Mouse (Mus musculus) megakaryocyte-erythroid progenitor cell, adult 5-6 weeks (primary cell): ENCODE measurements at regions not wholly inside any gene's neighbourhood (a gene's known extent, or its start where the extent isn't known, plus 50 kb on each side); places are given as distances from the start of the nearest gene placed in this dataset.

Experiments
- ATAC-seq: replicated peaks from 2 replicates; pipeline ENCODE4 v1.8.0; 2016; ENCODE audit warnings: mild to moderate bottlenecking, inconsistent platforms; ENCODE audit not compliant: severe bottlenecking, poor library complexity, low FRiP score, low TSS enrichment

DNA sequence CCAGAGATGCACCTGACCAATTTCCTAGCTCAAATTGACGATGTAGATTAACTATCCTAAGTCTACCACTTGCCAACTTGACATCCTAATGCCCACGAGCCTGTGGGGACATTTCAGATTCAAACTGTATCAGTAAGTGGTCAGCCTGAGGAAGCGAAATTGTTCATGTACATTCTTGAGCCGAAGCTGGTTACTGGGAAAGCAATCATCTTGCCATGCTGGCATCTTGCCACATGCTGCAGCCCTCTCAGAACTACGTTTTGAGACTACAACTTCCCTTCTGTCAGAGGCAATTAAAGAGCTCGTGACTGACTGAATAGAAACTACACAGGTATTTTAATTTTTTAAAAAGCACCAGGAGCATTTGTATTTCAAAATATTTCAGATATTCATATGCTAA, 239.7 kb downstream of the Dact1 start:
- ATAC-seq, result no peak

- no peak for ATAC-seq
Observed at GRCm38 (mm10) chr12:71554212-71554611, 244.5 kb downstream of the Dact1 start.

DNA sequence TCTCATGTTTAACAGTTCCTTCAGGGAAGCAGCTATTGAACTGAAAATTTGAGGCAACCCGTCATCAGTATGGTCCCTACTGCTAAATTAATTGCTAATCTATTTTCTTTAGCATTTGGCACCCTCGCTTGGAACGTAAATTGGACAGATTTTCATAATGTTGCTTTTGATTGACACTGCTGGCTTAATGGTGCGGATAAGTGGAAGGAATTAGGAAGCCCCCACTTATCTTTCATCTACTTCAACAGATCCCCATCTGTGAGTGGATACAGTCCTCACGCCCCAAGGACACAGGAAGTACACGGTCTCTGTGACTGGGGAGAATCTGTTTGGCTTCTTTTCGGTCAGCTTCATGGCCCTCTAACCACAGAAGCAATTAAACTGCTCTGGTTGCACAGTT, 251.6 kb downstream of the Dact1 start:
- ATAC-seq, result no peak

GRCm38 (mm10) chr12:71561918-71562572, 252.4 kb downstream of the Dact1 start:
- no peak for ATAC-seq

- ATAC-seq, result no peak
Observed at GRCm38 (mm10) chr12:71563219-71563618, 253.5 kb downstream of the Dact1 start.

DNA sequence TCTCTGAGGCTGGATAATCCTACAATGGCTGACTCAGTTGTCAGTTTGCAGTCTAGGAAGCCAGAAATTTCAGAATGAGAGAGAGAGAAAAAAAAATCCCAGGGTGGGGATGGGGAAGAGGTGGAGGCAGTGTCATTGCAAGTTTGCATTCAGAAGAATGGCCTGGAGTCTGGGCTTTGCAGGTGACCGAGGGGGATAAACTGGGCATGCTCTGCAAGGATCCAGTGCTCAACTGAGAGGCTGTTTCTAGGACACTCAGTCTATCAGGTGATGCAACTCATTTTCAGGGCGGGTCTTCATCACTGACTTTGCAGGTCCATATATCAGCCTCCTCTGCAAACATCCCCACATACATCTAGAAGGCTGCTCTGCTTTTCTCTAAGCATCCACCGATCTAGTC, 256.7 kb downstream of the Dact1 start:
- ATAC-seq, result no peak

GRCm38 (mm10) chr12:71568251-71568650, 258.6 kb downstream of the Dact1 start:
- no peak for ATAC-seq

- ATAC-seq, result no peak
Observed at GRCm38 (mm10) chr12:71568880-71569390, 259.3 kb downstream of the Dact1 start.

GRCm38 (mm10) chr12:71569662-71570061, 260.0 kb downstream of the Dact1 start:
- no peak for ATAC-seq

- ATAC-seq, result no peak
Observed at GRCm38 (mm10) chr12:71570116-71570515, 260.4 kb downstream of the Dact1 start.

- no peak for ATAC-seq
Observed at GRCm38 (mm10) chr12:71572833-71573446, 257.9 kb upstream of the Daam1 start.

DNA sequence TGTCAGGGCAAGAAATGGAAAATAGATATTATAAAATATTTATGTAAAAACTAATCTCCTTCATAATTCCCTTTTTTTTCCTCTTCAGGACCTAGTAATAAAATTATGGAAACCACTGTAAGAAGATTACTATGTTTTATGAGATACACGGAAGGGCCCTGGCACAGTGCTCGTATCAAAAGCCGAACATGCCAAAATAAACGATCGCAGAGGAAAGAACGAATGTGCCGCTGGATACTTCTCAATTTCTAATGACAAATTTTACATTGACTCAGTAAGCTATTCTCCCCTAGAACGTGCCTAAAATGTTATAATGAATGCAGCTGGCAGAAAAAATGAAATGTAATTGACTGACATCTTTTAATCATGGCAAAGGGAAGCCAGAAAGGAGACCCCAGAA, 257.4 kb upstream of the Daam1 start:
- ATAC-seq, result no peak

DNA sequence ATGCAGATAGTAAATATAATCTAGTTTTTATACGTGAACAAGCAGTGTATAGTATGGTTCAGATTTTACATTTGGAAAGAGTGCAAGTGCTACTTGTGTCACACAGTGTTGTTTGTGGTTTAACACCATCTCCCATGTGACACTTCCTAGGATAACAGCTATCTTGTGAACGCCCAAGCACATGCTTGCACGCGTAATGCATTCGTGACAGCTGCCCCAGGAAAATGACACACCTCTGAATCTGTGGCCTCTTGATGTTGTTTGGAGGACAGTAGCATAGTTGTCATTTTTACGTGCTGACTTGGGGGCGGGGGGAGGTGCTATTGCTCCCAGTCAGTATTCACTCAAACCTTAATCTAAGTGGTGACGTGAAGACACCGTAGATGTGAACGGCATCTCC, 256.2 kb upstream of the Daam1 start:
- ATAC-seq, result no peak

DNA sequence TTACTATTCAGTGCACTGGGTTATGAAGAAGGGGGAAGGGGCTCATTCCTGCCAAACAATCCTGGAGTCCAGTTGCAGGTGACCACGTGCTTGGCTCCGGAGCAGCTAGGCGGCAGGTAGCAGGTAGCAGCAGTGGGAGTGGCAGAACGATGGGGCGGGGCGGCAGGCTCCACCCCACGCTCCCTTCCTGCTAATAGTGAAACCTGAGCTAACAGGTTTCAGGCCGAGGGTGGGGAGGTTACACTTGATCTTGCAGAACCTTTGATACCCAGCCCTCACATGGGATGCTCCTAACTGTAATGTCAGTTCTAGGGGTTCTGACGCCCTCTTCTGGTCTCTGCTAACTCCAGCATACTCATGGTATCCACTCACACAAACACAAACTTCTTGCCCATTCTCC, 253.5 kb upstream of the Daam1 start:
- ATAC-seq, result 0 out of 2 replicates have a peak, but pooled peaks have one; percentile 18

GRCm38 (mm10) chr12:71578006-71578405, 252.9 kb upstream of the Daam1 start:
- no peak for ATAC-seq

GRCm38 (mm10) chr12:71578912-71579311, 252.0 kb upstream of the Daam1 start:
- no peak for ATAC-seq

- no peak for ATAC-seq
Observed at GRCm38 (mm10) chr12:71580532-71581290, 250.2 kb upstream of the Daam1 start.

- no peak for ATAC-seq
Observed at GRCm38 (mm10) chr12:71584618-71585017, 246.3 kb upstream of the Daam1 start.

DNA sequence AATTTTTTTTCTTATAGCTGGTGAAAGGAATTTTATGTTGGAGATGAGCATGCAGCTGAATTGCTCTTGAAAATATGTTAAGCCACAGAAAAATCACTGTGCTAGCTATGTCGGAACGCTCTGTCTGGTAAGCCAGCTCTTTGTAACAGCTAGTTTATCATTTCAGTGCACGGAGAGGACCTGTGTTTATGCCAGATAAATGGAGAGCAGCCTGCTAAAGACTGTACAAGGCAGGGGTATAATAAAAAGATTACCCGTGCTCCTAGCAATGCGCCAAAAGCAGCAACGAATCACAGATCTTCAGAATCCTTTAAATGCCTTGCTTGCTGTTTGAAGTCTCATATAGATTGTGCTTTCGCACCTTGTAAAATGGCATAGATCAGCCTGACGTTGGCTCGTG, 232.2 kb upstream of the Daam1 start:
- ATAC-seq, result no peak

- ATAC-seq, result no peak
Observed at GRCm38 (mm10) chr12:71601091-71601690, 229.7 kb upstream of the Daam1 start.
